Mouse (Mus musculus) heart, adult 18-20 months (tissue): ENCODE data around the gene Hacd2. TPM values are rescaled to one million over a fixed set of nuclear protein-coding genes. Genes with fewer than 3 reads are reported as not detected.

ENCODE experiments used
- DNase-seq, 2 experiments: peaks; one replicate each; pipeline ENCODE4 v3.0.0; 2021 to 2022; ENCODE audit warnings: mixed read lengths in 1 of 2
- total RNA-seq, 2 experiments: library from RNA; stranded (reverse); gene quantifications; 2 replicates each; pipeline ENCODE4 v1.2.3; 2021

The Hacd2 gene
- total RNA-seq, 2 experiments from 2014 or later, result 7.1 to 15.3 TPM

GRCm38 (mm10) chr16:35054432-35055193, 32.4 kb downstream of the Hacd2 start:
- no peak for DNase-seq

DNA sequence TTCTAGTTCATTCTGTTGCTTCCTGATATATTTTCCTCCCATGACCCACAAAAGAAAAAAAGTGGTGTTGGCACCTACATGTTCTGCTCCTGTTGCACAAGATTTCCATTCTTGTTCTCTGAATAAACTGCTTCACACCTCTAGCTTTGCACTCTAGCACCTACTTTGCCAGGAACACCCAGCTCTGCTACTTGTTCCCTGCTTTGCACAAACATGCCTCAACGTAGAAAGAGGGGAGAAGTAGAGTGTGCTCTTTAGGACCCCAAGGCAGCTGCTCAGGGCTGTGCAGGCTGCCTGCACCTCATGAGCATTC, 32.9 kb downstream of the Hacd2 start:
- no peak for DNase-seq

DNA sequence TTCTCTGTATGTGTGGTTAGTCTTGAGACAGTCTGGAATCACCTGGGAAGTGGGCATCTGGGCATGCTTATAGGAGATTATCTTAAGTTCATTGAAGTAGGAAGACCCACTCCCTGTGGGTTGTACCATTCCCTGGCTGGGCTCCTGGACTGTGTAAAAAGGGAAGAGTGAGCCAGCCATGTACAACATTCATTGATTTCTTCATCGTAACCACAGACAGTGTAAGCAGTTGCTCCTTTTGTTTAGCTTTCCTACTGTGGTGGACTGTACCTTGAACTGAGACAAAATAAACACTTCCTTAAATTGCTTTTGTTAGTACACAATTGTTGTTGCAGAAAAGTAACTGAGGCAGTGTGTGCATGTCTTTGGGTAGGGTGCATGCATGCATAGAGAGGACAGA, 33.6 kb downstream of the Hacd2 start:
- DNase-seq, result no peak

DNA sequence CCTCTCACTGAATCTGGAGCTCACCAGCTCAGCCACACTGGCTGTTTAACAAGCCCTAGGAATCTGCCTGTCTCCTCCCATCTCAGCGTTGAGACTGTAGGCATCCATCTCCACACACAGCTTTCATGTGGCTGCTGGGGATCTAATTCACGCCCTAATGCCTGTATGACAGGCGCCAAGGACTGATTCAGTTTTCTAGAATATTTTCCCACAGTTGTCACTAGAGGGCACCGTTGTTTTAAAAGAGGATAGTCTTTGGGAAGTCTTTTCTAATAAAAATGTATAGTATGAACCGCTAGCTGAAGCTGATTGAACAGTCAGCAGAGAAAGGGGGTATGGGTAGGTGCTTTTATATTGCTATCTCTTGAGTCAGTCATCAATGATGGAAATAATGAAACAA, 34.1 kb downstream of the Hacd2 start:
- DNase-seq, result peak; percentile 29 to 60

GRCm38 (mm10) chr16:35056786-35057185, 34.6 kb downstream of the Hacd2 start:
- peak in 1 of 2 experiments; percentile 8 for DNase-seq

GRCm38 (mm10) chr16:35061017-35061416, 38.8 kb downstream of the Hacd2 start:
- DNase-seq, result peak in 1 of 2 experiments; percentile 34

GRCm38 (mm10) chr16:35065724-35066123, 43.5 kb downstream of the Hacd2 start:
- DNase-seq, result no peak

DNA sequence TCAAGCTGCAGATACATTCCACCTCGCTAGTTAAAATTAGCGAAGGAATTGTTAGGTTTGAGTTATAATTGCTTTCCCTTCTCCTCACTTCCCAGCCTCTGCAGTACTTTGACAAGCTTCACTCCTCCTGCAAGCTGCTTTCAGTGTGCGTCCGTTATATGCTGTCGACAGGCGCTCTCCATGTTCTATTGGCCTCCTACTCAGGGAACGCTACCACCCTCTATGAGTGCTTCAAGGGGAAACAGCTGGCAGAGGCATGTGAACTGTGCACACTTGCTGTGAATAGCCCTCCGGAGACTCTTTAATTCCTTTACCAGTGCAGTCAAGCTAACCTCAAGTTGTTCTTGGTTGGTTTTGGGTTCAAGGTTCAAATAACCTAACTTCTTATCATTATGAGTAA, 44.9 kb downstream of the Hacd2 start:
- peak; percentile 13 to 23 for DNase-seq

- no peak for DNase-seq
These were observed 45.4 kb downstream of the Hacd2 start for GRCm38 (mm10) chr16:35067631-35068030.

DNA sequence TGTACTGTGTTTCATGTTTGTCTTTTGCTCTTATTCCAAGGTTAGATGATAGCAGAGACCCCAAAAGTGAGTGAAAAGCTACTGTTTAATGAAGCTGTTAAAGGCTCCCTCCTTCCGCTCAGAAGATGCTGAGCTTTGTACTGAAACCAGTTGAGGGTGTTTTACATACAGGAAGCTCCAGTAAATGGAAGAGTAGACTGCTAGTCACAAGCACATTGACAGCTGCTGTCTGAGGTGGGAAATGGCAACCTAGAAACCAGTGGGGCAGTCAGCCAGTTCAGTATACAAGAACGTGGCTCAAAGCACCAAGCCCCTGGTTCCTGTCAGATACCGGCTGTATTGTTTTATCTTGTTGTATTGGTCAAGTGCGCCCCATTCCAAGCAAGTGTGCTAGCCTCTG, 46.7 kb downstream of the Hacd2 start:
- DNase-seq, result no peak

GRCm38 (mm10) chr16:35074436-35074835, 52.2 kb downstream of the Hacd2 start:
- no peak for DNase-seq

DNA sequence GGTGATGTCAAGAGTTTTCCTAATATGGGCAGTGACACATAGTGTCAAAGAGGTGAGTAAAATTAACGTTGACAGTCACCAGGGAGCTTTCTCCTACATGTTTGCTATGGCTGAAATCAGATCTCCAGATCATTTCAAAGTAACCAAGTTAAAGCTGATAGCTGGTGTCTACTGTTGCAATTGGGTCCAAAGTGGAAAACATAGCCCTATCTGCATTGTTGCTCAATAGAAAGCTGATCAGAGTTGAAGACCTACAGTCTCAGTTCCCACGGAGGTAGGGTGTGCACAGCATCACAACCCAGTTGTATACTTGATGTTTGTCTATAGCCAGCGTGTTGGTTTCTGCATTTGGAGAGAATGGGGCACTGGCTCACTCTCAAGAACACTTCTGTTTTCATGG, 53.4 kb downstream of the Hacd2 start:
- no peak for DNase-seq

- no peak for DNase-seq
These were observed 71.3 kb downstream of the Hacd2 start for GRCm38 (mm10) chr16:35093500-35093899.

DNA sequence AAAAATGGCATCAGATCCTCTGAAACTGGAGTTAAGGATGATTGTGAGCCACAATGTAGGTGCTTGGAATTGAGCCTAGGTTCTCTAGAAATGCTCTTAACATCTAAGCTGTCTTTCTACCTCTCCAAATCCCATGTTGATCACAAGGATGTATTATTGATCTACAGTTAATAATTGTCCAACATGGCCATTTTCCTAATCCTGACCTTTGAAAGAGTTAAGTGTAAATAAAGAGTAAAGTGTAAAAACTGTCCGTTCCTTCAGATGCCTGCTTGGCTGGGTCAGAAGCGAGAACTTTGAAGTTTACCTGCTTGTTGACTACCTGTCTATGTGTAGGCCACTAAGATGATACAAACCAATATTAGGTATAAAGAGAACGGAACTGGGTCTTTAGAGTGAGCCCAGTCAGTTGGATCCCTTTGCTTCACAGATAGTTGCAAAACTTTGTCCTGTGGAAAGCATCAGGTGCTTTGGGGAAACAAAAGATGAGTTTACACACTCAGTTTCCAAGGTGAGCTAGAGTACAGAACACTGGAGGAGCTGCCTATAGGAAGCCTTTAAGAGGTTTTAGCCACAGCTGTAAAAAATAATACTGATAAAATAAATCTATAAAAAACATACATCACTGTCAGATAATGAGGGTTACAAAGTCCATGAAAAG, 75.8 kb downstream of the Hacd2 start:
- DNase-seq, result no peak

DNA sequence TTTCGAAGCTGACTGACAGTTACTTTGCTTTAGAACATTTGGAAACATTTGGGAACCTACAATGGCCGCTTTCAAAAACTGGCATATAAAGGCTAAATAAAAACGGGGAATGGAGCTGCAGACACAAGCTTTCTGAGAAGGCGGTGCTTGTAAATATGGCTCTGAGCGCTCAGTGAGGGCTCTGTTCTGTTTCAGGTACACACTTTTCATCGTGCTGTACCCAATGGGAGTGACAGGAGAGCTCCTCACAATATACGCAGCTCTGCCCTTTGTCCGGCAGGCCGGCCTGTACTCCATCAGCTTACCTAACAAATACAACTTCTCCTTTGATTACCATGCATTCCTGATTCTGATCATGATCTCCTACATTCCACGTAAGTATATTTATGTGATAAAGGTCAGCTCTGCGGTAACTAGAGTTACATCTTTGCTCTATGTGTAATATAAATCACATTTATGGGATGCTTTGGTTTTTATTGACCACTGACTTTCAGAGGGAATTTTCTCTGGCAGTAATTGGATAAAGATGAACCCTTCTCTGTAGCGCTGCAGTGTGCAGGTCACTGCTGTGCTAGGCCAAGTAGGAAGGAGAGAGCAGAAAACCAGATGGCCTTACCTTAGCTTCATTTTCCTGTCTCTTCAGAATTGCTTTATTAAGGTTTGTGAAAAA, 79.7 kb downstream of the Hacd2 start:
- no peak for DNase-seq

GRCm38 (mm10) chr16:35102866-35103620, 80.8 kb downstream of the Hacd2 start:
- DNase-seq, result no peak

DNA sequence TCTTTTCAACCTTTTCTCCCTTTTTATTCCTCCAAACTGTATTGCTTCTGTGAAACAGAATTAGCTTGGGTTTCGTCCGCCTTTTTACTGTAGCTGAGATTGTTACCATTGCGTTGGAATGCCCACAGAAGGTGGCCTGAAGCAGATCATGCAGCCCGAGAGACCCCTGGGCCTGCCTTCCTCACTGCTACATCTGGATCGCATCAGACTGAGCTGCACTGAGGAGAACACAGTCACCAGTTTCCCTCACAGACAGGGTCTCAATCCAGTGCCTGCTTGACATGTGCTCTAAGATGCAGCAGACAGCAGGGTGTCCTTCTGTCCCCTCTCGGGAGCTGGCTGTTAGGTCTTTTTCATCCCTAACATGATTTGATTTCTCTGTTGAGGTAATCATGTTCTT, 85.8 kb downstream of the Hacd2 start:
- DNase-seq, result no peak

DNA sequence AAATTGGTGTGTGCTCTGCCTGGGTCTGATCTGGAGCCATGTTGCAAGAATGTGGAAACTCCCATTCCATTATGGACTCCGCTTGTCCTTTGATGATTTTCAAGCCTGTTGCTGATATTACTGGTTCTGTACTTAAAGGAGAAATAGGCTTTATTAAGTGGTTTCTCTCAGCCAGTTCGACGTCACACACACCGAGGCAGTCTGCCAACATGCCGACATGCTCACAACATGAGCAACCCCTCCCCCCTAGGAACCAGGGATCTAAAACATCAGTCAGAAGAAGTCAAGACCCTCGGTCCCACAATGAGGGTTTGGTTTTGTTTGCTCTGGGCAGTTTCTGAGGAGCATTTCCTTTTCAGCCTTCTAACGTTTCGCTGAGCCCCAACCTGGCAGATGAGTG, 86.9 kb downstream of the Hacd2 start:
- no peak for DNase-seq

GRCm38 (mm10) chr16:35109656-35110291, 87.5 kb downstream of the Hacd2 start:
- no peak for DNase-seq

DNA sequence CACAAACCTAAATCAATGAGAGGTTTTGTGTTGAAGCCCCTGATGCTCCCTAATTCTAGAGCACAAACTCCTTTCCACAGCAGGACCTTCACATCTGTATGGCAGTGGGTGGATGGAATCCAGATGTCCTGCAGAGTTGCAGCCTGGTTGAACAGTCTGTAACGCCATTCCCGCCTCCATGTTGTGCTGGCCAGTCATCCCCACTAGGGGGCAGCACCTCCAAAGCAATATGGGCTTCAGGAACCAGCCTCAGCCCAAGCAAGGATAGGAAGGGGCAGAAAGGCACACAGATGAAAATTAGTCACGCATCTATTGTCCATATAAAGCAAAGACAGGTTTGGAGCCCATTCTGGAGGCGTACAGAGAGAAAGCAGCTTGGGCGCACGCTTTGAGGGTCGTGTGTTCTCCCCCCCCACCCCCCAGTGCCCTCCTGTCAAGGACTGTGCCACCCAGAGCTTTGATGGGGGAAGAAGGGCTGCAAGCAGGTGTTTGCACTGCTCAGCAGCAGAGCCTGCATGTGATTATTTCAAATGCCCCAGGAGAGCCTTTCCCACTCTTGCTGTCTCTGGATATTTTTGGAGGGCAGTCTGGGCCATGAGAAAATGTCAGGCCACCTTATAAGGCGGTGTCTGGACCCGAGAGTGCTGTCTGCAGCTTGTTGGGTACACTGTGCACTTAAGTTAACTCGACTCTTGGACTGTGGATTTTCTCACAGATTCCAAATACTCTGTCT, 88.3 kb downstream of the Hacd2 start:
- peak; percentile 76 to 94 for DNase-seq

DNA sequence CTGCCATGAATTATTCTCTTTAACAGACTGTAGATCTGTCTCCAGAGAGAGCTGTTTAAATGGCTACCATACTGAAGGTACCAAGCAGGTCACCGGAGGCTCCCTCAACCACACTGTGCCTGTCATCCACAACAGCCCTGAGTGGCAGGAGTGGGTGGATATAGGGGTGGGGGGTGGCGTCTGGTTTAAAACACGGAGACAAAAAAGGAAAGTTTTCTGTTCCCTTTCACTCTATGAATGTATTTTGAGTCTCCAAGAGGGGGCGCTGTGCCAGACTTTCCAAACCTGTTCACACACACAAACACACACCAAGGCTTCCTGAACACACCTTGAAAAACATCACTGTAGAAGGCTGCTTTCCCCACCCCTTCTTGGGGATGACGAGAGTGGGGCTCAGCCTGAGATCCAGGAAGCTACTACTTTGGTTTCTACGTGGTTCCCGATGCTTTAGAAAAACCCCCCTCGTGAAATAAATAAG, 89.0 kb downstream of the Hacd2 start:
- DNase-seq, result peak in 1 of 2 experiments; percentile 28
